Mouse (Mus musculus) right cerebral cortex, adult 18-20 months (tissue): ENCODE results near the gene Bicc1.

Source experiments
- DNase-seq: peaks from one replicate; pipeline ENCODE4 v3.0.0; 2022; ENCODE audit warnings: mixed read lengths

Gene Bicc1

DNA sequence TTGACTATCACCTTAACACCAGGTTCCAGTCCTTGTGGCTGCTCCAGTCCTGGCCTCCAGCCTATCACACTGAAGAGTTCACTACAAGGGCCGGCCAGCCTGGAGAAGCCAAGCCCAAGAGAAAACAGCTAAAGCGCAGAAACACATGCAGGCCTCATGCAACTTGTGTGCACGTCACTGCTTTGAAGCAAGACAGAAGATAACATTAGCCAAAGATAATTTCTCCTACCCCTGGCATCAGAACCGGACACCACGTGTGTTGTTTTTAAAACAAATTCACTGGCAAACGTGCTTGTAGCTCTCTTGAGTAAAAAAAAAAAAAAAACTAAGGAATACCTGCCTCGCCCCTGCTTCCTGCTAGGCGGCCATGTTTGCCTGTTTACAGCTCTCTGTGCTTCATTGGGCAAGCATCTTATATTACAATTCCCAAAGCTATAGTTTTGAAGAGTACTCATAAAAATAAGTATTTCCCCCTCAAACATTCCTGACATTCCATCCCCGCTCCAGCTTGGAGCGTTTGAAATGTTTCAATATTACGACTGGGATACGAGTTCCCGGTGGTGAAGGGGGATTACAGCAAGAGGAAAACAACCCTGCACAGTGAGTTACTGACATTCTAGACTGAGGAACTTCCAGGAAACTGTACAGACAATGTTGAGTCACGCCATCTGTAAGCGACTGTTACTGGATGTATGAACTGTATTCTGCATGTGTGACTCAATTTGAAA, 40.2 kb downstream of the Bicc1 start:
- no peak for DNase-seq

DNA sequence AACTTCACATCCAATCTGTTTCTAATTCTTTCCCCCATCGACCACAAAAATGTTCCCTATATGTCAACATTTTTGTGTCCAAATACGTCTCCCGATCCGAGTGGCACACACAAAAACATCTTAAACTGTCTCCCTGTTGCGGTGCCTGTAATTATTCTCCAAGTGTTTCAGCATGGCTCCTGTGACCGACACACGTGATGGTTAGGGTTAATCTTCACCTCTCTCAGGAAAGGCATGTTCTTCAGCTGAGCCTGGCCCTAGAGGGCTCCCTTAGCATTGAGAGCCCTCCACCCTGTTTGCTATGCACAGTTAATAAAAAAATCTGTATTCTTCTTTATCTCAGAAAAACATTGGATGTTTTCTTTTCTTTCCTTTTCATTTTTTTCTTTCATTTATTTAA, 41.7 kb downstream of the Bicc1 start:
- DNase-seq = no peak

DNA sequence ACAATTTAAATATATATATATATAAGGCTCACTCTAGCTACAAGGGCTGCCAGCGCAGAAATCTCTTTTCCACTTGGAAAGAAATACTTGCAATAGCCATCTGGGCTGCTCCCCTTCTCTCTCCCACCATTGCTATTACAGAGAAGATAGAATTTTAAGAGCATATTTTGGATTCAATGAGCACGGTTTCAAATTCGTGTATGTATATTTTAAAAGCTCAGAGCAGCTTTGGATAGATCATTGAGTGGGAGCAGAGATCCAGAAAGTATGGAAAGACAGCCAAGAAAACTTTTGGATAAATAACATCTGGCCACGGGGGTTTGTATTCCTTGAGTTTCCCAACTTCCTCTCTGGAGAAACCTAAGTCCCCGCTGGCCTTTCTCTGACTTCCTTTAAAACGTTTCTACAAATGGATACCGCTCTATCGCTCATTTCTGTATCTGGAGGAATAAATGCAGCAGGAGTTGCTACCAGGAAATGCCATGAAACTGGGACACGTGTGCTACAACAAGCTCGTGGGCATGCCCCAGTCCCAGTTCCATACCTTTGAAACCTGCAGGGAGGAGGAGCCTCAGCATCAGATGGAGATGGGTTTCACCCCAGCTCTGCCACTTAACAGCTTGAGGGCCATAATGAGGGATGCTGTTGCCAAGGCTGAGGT, 45.1 kb downstream of the Bicc1 start:
- DNase-seq = peak; percentile 25

DNA sequence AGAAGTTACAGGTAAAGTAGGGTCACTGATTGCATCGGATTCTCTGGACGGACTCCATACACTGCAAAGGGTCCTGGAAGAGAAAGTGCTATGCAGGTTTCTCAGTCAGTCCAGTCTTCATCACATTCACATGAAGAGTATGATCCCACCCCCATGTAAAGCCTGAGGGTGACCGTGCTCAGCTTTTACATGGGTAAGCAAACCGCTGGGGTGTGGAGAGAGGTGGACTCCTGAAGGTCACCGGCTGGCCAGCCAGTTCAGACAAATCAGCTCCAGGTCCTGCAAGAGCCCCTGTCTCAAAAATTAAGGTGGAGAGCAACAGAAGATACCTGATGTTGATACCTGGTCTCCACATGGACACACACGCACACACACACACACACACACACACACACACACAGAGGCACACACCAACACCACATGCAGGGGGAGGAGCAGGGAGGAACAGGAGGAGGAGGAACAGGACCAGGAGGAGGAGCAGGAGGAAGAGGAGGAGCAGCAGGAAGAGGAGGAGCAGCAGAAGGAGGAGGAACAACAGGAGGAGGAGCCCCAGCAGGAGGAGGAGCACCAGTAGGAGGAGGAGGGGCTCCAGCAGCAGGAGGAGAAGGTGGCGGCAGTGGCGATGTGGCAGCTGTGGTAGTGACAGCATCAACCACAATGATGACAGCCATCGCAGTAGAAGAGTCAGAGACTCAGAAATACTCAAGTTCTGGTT, 52.9 kb downstream of the Bicc1 start:
- no peak for DNase-seq

DNA sequence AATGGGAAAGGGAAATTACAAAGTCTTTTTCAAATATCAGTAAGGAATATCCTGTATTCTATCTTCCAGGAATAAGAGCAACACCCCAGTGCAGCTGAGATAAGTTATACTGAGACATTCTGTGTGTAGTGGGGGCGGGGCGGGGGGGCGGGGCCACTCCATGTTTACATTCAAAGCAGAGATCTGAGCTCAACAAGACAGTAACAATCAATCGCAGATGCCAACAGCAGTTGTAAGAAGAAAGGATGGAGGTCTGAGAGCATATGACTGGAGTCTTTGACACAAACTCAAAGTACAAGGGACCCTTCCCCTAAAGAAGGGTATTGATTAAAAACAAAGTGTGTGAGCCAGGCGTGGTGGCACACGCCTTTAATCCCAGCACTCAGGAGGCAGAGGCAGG, 54.7 kb downstream of the Bicc1 start:
- no peak for DNase-seq

DNA sequence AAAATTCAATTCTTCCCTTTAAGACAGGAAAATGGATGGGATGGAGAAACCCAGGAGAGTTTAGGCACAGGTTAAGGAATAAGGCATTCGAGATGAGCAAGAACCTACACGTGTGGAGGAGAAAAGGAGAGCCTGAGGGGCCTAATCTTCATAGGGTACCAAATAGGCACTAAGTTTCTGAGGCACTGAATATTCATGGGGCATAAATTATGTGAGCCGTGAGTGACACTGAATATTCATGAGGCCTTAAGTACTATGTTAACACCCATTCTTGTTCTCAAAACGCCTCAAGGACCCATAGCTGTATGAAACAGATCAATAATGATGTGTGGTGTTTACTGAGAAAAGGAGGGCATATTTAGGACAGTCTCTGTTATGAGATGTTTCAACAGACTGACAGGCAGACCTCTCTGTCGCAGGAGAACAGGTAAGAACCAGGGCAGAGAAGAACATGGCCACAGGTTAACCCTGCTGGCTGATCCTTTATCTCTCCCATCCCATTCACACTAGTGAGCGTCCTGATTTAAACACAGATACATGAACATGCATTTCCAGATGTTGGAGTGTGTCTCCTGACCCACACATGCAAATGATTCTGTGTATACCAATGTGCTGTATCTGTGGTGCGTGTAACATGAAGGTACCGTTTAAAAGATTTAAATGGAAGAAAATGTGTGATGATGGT, 58.5 kb downstream of the Bicc1 start:
- DNase-seq = no peak

DNA sequence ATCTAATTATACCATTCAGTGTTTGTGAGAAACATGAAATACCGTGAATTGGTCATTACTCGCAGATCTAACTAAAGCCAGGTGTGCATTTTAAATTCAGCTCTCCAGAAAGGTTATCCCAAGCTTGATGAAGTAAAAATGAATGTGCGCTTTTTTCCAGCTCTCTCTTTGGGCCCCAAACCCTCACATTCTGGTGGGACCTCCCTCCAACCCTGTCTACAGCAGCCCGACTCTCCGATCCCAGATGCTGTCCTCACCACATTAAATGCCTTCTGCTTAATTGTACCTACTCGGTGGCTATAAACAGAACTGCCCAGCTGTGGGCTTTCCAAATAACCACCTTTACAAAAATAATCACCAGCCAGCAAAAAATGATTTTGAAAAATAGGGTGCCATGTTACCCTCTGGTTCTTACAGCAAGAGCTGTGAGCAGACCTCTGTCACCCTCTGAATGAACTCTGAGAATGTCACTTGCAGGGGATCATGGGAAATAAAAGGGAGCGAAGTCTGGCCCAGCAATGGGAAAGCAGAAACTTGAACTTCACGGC, 64.7 kb downstream of the Bicc1 start:
- no peak for DNase-seq

DNA sequence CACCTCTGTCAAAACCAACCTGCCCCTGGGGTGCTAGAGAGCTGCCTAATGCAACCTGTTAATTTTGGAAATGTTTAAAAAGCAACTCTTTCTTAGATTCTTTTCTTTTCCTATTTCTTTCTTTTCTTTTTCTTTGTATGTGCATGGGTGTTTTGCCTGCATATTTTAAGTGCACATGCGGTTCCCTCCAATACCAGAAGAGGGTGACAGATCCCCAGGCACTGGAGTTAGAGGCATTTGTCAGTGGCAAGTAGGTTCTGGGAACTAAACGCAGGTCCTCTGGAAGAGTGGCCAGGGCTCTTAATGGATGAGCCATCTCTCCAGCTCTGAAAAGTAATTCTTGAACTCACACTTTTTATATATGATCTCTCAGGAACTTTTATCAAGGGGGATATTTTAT, 66.2 kb downstream of the Bicc1 start:
- no peak for DNase-seq

DNA sequence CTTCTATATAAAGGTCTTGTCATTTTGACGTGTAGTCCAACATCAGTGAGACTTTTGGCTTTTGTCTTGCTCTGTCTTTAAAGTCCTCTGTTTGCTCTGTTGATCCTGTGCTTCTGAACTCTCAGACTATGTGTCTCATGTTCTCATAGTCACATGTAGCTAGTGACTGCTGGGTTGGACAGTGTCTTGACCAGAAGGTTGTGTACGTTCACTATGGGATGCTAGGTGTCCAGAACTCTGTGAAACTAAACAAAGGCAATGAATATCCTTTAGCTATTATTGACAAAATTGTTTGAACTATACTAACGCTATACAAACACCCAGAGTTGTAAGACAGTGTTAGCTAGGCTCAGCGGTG, 72.2 kb downstream of the Bicc1 start:
- no peak for DNase-seq

DNA sequence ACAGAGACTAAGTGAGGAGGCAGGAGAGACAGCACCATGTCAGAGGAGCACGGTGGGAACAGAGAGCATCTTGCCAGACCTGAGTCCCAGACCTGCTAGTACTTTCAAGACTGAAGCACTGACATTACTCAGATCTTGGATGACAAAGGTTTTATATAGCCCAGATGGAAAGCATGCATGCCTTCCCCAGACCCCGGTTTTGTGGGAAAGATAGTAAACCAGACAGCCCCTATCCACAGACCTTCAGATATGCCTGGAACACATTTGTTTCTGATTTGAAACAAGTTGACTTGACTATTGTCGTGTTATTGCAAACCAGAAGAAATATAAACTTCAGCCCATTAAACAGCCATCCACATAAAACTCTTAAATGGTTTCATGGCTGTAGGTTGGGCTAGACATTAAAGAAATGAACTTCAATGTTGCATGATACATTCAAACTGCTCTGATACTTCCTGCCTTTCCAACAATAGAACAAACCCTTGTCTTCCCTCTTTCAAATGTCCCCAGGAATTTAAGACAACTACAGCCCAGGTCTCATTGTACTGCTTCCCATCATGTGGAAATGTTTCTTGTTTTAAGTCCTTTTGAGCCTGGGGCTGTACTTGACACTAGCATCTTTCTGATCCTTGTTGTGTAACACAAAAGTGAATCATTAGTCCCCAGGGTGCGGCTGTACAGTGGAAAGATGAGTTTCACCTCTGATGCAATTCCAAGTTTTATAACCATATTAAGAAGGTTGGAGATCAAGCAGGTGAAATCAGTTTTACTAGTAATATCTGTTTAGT, 72.7 kb downstream of the Bicc1 start:
- no peak for DNase-seq

DNA sequence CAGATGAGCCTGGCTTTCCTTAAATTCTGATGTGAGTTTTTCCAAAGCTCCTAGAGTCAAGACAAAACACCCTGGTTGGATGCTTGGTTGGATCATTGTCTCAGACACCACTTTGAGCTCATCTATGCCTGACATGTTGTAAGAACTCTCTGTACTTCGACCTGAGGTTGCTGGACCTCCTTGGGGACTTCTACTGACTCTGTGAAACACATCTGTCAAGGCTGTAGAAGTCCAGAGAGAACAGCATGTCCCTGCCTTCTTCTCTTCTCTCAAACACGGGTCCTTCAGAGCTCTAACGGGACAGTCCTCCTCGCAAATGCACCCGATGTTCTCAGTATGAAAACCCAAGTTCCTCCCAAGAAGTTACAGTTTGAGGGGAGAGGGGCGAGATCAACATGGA, 76.5 kb downstream of the Bicc1 start:
- DNase-seq = no peak

DNA sequence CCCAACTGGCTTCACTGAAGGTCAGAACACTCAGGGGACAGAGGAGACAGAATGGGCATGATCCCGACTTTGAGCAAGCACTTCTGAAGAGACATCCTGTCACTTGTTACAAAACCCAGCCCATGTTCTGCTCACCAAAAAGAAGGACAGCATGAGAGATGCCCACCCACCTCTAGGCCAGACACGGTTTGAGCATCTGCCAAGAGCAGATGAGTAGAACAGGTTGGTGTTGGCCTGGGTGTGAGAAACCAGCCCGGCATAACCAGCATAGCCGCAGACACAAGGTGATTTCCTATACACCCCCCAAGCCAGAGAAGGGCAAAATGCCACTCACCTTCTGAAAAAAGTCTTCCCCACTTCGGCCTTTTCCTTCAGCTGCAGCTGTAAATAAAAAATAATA, 80.6 kb downstream of the Bicc1 start:
- DNase-seq = no peak

DNA sequence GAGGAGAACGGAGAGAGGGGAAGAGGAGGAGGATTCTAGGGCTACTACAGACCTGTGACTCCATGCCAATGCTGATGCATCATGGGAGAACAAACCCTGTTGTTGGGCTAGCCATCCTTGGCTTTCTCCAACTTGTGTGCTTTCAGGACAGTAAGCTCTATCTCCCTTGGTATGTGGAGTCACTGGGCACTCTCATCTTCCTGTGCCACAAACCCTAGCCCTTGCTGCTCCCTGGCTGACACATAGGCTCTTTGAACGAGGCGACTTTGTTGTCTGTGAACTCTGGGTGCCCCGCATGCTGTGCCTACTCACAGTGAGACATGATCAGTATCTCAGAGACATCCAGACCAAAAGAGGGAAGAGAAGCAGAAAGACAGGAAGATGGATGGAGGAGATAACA, 94.5 kb downstream of the Bicc1 start:
- no peak for DNase-seq

DNA sequence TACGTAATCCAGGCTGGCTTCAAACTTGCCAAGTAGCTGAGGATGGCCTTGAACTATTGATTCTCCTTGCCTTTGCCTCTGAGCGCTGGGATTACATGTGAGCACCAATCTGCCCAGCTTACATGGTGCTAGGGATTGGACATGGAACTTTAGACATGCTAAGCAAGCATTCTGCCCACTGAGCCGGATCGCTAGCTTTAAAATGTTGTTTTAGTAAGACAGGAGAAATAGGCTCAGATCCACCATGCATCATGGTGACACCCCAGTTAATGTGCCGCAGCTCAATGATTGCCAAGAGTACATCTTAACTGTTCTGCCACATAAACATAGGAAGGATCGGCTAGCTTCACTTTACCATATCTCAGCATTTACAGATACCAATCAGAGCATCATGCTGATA, 94.9 kb downstream of the Bicc1 start:
- no peak for DNase-seq

DNA sequence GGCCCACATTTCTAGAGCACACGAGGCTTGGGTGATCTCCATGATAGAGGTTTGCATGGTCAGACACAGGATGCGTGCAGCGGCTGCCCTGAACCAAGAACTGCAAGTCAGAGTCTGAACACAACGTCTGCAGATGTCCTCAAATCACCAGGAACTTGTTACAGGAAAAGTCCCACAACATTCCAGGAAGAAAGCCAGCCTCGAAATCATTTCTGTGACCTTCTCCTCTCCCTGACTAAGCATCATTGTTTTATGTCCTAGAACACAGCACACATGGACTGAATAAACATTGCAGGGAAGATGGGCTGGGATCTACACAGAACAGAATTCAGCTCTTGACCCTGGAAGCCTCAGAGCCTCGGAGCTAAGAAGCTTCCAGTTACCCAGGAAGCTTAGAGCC, 97.3 kb downstream of the Bicc1 start:
- no peak for DNase-seq

DNA sequence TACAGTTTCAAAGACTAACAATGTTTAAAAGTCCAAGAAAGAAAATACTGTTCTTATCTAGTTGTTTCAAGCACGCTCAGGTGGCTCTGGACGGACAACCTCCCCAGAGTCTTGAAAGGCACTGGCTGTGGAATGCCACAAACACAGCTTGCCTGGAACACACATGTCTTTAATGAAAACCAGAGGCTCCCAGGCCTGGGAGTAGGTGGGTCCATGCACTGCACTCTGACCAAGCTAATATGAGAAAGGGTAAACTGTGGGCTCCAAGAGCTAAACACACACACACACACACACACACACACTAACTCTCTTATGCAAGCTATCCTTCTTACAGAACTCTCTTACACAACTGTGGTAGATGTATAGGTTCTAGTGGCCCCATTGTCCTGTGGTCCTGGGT, 99.2 kb downstream of the Bicc1 start:
- DNase-seq = no peak

DNA sequence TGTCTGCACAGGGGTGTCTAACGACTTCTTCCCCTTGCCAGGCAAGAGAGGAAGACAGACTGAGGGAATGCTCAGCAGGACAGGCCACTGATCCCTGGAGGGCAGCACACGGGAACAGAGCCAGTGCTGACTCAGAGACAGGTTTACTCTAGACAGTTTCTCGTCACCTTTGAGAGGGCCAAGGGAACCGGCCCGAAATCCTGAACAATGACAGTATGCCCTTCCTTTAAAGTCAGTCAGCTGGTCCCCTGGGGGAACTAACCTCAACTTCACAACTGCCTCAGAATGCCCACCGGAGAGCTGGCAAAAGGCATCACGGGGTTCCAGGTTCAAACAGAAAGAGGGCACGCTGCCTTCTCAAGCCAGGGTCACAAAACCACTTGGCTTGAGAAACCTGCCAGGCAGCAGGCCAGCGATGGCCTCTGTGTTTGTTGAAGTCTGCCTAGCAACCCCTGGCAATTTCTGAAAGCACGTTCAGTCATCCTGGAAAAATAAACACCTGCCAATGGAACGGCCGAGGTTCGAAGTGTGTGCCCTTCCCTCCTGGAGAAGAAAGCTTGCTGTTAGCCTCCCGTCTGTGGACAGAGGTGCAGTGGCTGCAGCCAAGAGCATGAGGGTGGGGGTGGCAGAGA, 100.8 kb downstream of the Bicc1 start:
- DNase-seq = no peak

DNA sequence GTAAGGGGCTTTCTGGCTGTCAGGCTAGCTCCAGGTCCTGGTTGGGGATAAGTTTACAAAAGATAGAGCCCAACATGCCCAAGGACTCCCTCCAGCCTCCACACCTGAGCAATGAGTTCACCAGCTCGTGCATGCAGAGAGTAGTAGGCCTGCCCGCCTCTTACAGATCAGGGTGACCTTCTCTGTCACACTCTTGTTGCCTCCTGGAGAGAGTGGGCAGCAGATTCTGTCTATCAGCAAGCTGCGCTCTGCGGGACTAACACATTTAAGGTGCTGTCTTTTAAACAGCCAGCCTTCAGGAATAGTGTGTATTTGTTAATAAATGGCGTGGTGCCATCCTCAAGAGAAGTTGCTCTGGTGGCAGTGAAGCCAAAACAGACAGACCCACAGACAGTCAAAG, 101.4 kb downstream of the Bicc1 start:
- no peak for DNase-seq

DNA sequence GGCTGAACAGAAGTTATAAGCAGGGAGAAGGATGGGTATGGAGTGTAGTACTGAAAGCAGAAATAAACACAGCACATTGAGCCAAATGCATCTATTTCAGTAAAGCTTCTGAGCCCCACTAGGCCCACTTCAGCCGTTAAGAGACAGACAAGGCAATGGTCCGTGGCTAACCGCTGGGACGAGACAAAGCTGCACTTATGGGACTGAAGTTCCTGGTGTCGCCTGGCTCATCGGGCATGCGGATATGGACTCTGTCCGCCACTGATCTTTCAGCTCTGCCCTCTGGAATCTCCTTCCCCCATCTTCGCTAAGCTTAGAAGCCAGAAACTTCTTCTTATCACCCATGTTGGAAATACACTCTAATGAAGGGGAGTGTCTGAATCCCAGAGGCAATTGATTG, 106.8 kb downstream of the Bicc1 start:
- DNase-seq = no peak

DNA sequence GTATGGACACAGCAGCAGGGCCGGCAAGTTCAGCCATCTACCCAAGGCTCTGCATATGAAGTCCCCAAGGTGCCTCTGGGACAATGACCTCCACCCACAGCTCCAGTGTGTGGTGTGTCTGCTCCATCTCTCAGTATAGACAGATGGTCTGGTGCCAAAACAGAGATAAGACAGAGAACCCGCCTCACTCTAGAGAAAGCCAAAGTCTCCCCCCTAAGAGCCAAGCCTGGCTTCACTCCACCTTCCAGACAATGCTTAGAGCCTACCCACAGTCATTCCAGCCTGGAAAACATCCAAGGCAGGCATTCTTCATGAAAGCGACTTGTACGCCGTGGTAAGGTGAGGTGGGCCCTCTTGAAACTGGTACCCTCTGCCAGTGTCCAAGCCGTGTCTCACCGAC, 107.3 kb downstream of the Bicc1 start:
- no peak for DNase-seq

DNA sequence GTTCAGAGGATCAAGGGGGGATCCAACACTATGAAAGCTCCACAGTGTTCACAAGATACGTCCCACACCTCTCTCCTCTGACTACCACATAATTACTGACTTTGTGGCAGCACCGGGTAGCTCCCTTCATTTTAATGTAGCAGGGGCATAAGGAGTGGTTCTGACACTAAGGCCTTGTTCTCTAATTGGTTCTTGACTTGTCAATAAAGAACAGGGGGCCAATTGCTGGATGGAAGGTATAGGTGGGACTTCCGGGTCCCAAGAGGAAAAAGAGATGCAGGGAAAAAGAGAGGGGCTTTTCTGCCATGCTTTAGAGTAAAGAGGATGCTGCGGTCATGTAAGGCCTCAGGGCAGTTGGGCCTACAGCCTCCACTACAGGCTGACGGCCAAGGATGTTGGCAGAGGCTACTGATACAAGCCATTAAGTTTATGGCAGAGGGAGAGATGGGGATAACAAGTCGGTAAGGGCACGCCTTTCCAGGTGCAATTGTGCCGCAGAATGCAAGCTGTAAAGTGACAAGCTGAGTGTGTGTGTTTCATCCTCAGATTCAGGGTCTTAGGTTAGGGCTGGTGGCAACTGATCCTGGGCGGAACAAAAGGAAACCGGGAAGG, 108.7 kb downstream of the Bicc1 start:
- no peak for DNase-seq

DNA sequence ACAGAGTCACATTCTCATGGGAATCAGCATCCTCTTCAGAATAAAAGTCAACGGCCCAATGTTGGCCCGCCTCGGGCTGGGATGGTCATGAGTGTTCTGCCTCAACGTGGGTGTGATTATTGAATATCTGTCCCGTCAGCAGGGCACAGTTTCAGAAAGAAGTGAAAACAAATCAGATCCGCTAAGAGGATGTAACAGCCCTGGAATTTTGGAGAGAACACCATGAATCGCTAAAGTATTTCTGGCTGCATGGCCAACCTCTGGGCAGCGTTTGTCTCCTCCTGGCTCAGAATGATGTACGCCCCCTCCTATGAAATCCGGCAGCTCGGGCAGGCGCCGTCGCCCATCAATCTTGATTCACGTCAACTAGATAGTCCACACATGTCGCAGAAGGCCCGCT, 110.2 kb downstream of the Bicc1 start:
- DNase-seq = no peak
